Mouse (Mus musculus): ENCODE results near the gene Grip2. TPM values are rescaled to one million over a fixed set of nuclear protein-coding genes. Genes with fewer than 3 reads are reported as not detected.

The Grip2 gene
- polyA plus RNA-seq, 1 experiment from 2014 or later: 0.55 TPM

- Histone ChIP-seq H3K4me2 (ENCODE audit: low read depth, low read length, severe bottlenecking) (no peak overlapping the region), H3K27me3 (ENCODE audit: control insufficient read depth, insufficient read depth, low read length) (no peaks in the 10 kb centered on the region), H3K27ac (ENCODE audit: low read depth, low read length) (no peak overlapping the region), H3K4me1 (replicated peaks; ENCODE audit: control insufficient read depth, insufficient read depth, low read length) (no peaks in the 10 kb centered on the region), H3K36me3 (ENCODE audit: control insufficient read depth, insufficient read depth, low read length) (no peaks in the 10 kb centered on the region; the same call in 1 of the 2 replicates), H3K9me3 (ENCODE audit: control insufficient read depth, low read length) (no peaks in the 10 kb centered on the region), H3K4me3 (ENCODE audit: low read depth, low read length) (no peak overlapping the region), H3K9ac (ENCODE audit: low read length) (no peak overlapping the region)
- WGBS: 79% methylated on average over 5 of the region's 5 CpGs
- DNase-seq (ENCODE audit: low spot score) (no peak), ATAC-seq (replicated peaks; ENCODE audit: low FRiP score) (no peak)
These were observed 80.3 kb downstream of the Grip2 start for GRCm38 (mm10) chr6:91746776-91747175.

- ATAC-seq (replicated peaks; ENCODE audit: low FRiP score) (no peak), DNase-seq (ENCODE audit: low spot score) (no peak)
- Histone ChIP-seq H3K9ac (ENCODE audit: low read length) (no peak overlapping the region), H3K4me3 (ENCODE audit: low read depth, low read length) (no peak overlapping the region), H3K4me1 (replicated peaks; ENCODE audit: control insufficient read depth, insufficient read depth, low read length) (no peaks in the 10 kb centered on the region), H3K4me2 (ENCODE audit: low read depth, low read length, severe bottlenecking) (no peak overlapping the region), H3K27me3 (ENCODE audit: control insufficient read depth, insufficient read depth, low read length) (no peaks in the 10 kb centered on the region), H3K36me3 (ENCODE audit: control insufficient read depth, insufficient read depth, low read length) (no peaks in the 10 kb centered on the region; the same call in 1 of the 2 replicates), H3K27ac (ENCODE audit: low read depth, low read length) (no peak overlapping the region), H3K9me3 (ENCODE audit: control insufficient read depth, low read length) (no peaks in the 10 kb centered on the region)
- 80% methylated on average over 7 of the region's 7 CpGs for WGBS
These were observed 81.0 kb downstream of the Grip2 start for GRCm38 (mm10) chr6:91745947-91746582.

- no peak for DNase-seq (ENCODE audit: low spot score)
- WGBS: 88% methylated on average over 3 of the region's 3 CpGs
- Histone ChIP-seq H3K36me3 (ENCODE audit: control insufficient read depth, insufficient read depth, low read length) (no peaks in the 10 kb centered on the region; the same call in 1 of the 2 replicates), H3K27ac (ENCODE audit: low read depth, low read length) (no peak overlapping the region), H3K4me3 (ENCODE audit: low read depth, low read length) (no peak overlapping the region), H3K9me3 (ENCODE audit: control insufficient read depth, low read length) (no peaks in the 10 kb centered on the region), H3K4me1 (replicated peaks; ENCODE audit: control insufficient read depth, insufficient read depth, low read length) (no peaks in the 10 kb centered on the region), H3K9ac (ENCODE audit: low read length) (no peak overlapping the region), H3K27me3 (ENCODE audit: control insufficient read depth, insufficient read depth, low read length) (no peaks in the 10 kb centered on the region), H3K4me2 (ENCODE audit: low read depth, low read length, severe bottlenecking) (no peak overlapping the region)
- no peak for ATAC-seq (replicated peaks; ENCODE audit: low FRiP score)
These were observed 81.8 kb downstream of the Grip2 start for GRCm38 (mm10) chr6:91745246-91745645.

- Histone ChIP-seq H3K27ac (ENCODE audit: low read depth, low read length) (no peak overlapping the region), H3K27me3 (ENCODE audit: control insufficient read depth, insufficient read depth, low read length) (no peaks in the 10 kb centered on the region), H3K9ac (ENCODE audit: low read length) (no peak overlapping the region), H3K4me2 (ENCODE audit: low read depth, low read length, severe bottlenecking) (no peak overlapping the region), H3K36me3 (ENCODE audit: control insufficient read depth, insufficient read depth, low read length) (no peaks in the 10 kb centered on the region; the same call in 1 of the 2 replicates), H3K4me3 (ENCODE audit: low read depth, low read length) (no peak overlapping the region), H3K4me1 (replicated peaks; ENCODE audit: control insufficient read depth, insufficient read depth, low read length) (no peaks in the 10 kb centered on the region), H3K9me3 (ENCODE audit: control insufficient read depth, low read length) (no peaks in the 10 kb centered on the region)
- no peak for ATAC-seq (replicated peaks; ENCODE audit: low FRiP score)
- no peak for DNase-seq (ENCODE audit: low spot score)
- WGBS: 67% methylated on average over 4 of the region's 4 CpGs
These were observed 83.2 kb downstream of the Grip2 start for GRCm38 (mm10) chr6:91743886-91744285.

GRCm38 (mm10) chr6:91742995-91743394 lies 84.1 kb downstream of the Grip2 start:
- no peak for DNase-seq (ENCODE audit: low spot score)
- Histone ChIP-seq H3K4me2 (ENCODE audit: low read depth, low read length, severe bottlenecking) (no peak overlapping the region), H3K9ac (ENCODE audit: low read length) (no peak overlapping the region), H3K9me3 (ENCODE audit: control insufficient read depth, low read length) (no peaks in the 10 kb centered on the region), H3K27me3 (ENCODE audit: control insufficient read depth, insufficient read depth, low read length) (no peaks in the 10 kb centered on the region), H3K36me3 (ENCODE audit: control insufficient read depth, insufficient read depth, low read length) (no peaks in the 10 kb centered on the region; the same call in 1 of the 2 replicates), H3K4me3 (ENCODE audit: low read depth, low read length) (no peak overlapping the region), H3K27ac (ENCODE audit: low read depth, low read length) (no peak overlapping the region), H3K4me1 (replicated peaks; ENCODE audit: control insufficient read depth, insufficient read depth, low read length) (no peaks in the 10 kb centered on the region)
- ATAC-seq (replicated peaks; ENCODE audit: low FRiP score): no peak
- 82% methylated on average over 8 of the region's 8 CpGs for WGBS

- no peaks in the 10 kb centered on the region for H3K9me3 ChIP-seq (ENCODE audit: control insufficient read depth, low read length)
- ATAC-seq (replicated peaks; ENCODE audit: low FRiP score) (no peak), DNase-seq (ENCODE audit: low spot score) (no peak)
- H3K4me3 ChIP-seq (ENCODE audit: low read depth, low read length): no peak overlapping the region
- no peaks in the 10 kb centered on the region for H3K27me3 ChIP-seq (ENCODE audit: control insufficient read depth, insufficient read depth, low read length)
- no peak overlapping the region for H3K27ac ChIP-seq (ENCODE audit: low read depth, low read length)
- WGBS: 80% methylated on average over 3 of the region's 3 CpGs
- no peak overlapping the region for H3K4me2 ChIP-seq (ENCODE audit: low read depth, low read length, severe bottlenecking)
- H3K36me3 ChIP-seq (ENCODE audit: control insufficient read depth, insufficient read depth, low read length): no peaks in the 10 kb centered on the region; the same call in 1 of the 2 replicates
- H3K4me1 ChIP-seq (replicated peaks; ENCODE audit: control insufficient read depth, insufficient read depth, low read length): no peaks in the 10 kb centered on the region
- H3K9ac ChIP-seq (ENCODE audit: low read length): no peak overlapping the region
These were observed 84.6 kb downstream of the Grip2 start for GRCm38 (mm10) chr6:91742466-91742865.

- no peak overlapping the region for H3K4me3 ChIP-seq (ENCODE audit: low read depth, low read length)
- DNase-seq (ENCODE audit: low spot score) (peak; percentile 85), ATAC-seq (replicated peaks; ENCODE audit: low FRiP score) (peak; percentile 43; the same call in 1 of the 2 replicates)
- WGBS: 74% methylated on average over 11 of the region's 11 CpGs
- no peaks in the 10 kb centered on the region for H3K27me3 ChIP-seq (ENCODE audit: control insufficient read depth, insufficient read depth, low read length)
- no peak overlapping the region for H3K27ac ChIP-seq (ENCODE audit: low read depth, low read length)
- H3K36me3 ChIP-seq (ENCODE audit: control insufficient read depth, insufficient read depth, low read length): no peaks in the 10 kb centered on the region; the same call in 1 of the 2 replicates
- no peak overlapping the region for H3K4me2 ChIP-seq (ENCODE audit: low read depth, low read length, severe bottlenecking)
- H3K9ac ChIP-seq (ENCODE audit: low read length): no peak overlapping the region
- no peaks in the 10 kb centered on the region for H3K4me1 ChIP-seq (replicated peaks; ENCODE audit: control insufficient read depth, insufficient read depth, low read length)
- no peaks in the 10 kb centered on the region for H3K9me3 ChIP-seq (ENCODE audit: control insufficient read depth, low read length)
These were observed 86.0 kb downstream of the Grip2 start for GRCm38 (mm10) chr6:91741046-91741445.

GRCm38 (mm10) chr6:91738058-91738457 lies 89.0 kb downstream of the Grip2 start:
- 26% methylated on average over 5 of the region's 5 CpGs for WGBS
- H3K27ac ChIP-seq (ENCODE audit: low read depth, low read length): no peak overlapping the region

GRCm38 (mm10) chr6:91737451-91737850 lies 89.6 kb downstream of the Grip2 start:
- ATAC-seq (replicated peaks; ENCODE audit: low FRiP score) (no peak), DNase-seq (ENCODE audit: low spot score) (no peak)
- H3K36me3 ChIP-seq (ENCODE audit: control insufficient read depth, insufficient read depth, low read length): peaks cover 3% of the 10 kb centered on the region; the same call in 1 of the 2 replicates
- no peaks in the 10 kb centered on the region for H3K9me3 ChIP-seq (ENCODE audit: control insufficient read depth, low read length)
- 87% methylated on average over 7 of the region's 7 CpGs for WGBS
- H3K4me2 ChIP-seq (ENCODE audit: low read depth, low read length, severe bottlenecking): no peak overlapping the region
- H3K4me3 ChIP-seq (ENCODE audit: low read depth, low read length): no peak overlapping the region
- H3K4me1 ChIP-seq (replicated peaks; ENCODE audit: control insufficient read depth, insufficient read depth, low read length): no peaks in the 10 kb centered on the region
- no peaks in the 10 kb centered on the region for H3K27me3 ChIP-seq (ENCODE audit: control insufficient read depth, insufficient read depth, low read length)
- H3K27ac ChIP-seq (ENCODE audit: low read depth, low read length): no peak overlapping the region
- no peak overlapping the region for H3K9ac ChIP-seq (ENCODE audit: low read length)

More at GRCm38 (mm10) chr6:91738058-91738457, 89.0 kb downstream of the Grip2 start:
- peaks cover 3% of the 10 kb centered on the region; the same call in 1 of the 2 replicates for H3K36me3 ChIP-seq (ENCODE audit: control insufficient read depth, insufficient read depth, low read length)
- H3K4me1 ChIP-seq (replicated peaks; ENCODE audit: control insufficient read depth, insufficient read depth, low read length): no peaks in the 10 kb centered on the region
- no peak overlapping the region for H3K4me3 ChIP-seq (ENCODE audit: low read depth, low read length)
- H3K9me3 ChIP-seq (ENCODE audit: control insufficient read depth, low read length): no peaks in the 10 kb centered on the region
- H3K9ac ChIP-seq (ENCODE audit: low read length): no peak overlapping the region
- ATAC-seq (replicated peaks; ENCODE audit: low FRiP score) (no peak), DNase-seq (ENCODE audit: low spot score) (no peak)
- no peak overlapping the region for H3K4me2 ChIP-seq (ENCODE audit: low read depth, low read length, severe bottlenecking)
- H3K27me3 ChIP-seq (ENCODE audit: control insufficient read depth, insufficient read depth, low read length): no peaks in the 10 kb centered on the region
